Mouse (Mus musculus) brain, embryonic 18.5 days (tissue): ENCODE results near the gene 5530401A14Rik.

Experiments used
- DNase-seq: peaks from one replicate; pipeline ENCODE4 v3.0.0-alpha.2; 2012; ENCODE audit warnings: low read depth, low spot score

The 5530401A14Rik gene

DNA sequence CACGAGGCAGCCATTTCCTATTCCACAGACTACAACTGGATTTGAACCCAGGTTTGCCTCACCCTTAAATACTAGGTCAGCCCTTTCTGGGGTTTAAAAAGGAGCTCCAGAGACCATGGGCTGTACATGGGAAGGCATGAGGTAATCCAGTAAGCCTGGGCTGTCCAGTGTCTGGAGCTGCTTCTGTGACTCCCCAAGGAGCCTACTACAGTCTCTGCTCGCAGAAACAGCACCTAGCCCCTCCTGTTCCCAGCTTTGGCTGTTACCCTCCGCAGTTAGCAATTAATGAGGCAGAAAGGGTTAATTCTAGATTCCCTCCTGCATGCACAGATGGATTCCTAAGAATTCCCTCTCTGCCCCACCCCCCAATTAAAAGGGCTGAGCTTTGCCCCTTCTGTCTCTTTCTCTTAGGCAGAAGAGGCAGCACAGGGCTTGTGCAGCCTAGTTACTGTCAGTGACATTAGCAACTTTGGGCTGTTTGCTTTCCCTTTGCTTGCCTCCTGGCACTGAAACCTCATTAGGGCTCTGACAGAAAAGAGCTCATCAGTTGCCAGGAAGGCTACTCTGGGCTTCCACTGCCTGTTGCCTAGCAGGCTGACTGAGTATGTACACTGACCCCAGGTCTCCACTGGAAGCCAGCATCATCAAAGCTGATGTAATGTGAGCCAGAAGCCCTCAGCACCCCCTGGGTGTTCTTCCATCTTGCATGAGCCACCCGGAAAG lies at the start of gene 5530401A14Rik:
Gene 5530401A14Rik (plus strand): TSS at position 424 of the 723 bp plus-strand sequence.
- DNase-seq = peak; percentile 49

DNA sequence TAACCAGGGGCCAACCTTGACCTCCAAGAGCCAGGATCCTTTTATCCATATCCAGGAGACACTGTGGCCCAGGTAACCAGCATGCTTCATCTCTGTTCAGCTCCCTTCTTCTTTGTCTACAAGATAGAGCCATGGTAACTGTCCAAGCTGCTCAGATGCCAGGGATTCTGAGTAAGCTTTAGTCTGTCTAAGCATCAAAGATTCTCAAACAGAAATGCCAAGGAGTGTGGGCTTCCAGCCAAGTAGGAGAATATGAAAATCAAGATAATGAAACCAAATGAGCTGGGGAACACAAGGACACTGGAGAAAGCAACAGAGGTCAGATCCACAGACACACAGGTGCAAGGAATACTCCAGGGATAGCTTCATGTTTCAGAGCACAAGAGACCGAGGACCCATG lies 45.7 kb upstream of the 5530401A14Rik start:
- DNase-seq = no peak

DNA sequence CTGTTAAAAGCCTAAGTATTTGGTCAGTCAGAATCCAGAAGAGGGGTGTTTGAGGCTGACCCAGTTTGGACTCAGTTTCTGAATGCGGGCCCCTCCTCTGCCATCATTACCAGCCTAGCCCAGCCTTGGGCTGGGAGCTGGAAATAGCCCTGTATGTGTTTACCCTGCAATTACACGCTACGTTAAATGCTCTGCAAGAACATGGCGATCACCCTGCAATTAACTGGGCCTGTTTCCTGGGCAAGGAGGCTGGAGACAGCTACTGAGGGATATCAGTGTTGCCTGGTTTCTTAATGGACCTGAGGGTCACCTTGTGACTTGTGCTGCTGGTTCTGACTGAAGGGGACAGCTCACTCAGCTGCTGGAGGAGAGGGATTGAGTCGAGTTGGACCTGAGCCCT lies 43.9 kb upstream of the 5530401A14Rik start:
- DNase-seq = no peak

DNA sequence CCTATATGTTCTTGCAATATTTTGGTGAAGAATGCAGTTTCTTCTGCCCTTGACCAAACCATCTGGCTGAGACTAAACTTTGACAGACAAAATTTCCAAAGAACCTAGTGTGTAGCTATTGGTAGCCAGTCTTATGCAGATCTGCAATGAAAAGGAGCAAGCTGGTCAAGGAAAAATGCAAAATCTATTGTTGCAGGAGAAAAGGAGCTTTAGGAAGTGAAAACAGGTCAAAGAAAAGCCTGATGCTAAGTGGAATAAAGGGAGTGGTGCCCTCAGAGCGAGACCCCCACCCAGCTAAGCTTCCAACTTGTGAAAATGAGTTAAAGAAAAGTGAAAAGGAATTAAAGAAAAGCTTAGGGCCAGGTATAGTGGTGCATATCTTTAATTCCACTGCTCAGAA lies 28.1 kb upstream of the 5530401A14Rik start:
- no peak for DNase-seq

DNA sequence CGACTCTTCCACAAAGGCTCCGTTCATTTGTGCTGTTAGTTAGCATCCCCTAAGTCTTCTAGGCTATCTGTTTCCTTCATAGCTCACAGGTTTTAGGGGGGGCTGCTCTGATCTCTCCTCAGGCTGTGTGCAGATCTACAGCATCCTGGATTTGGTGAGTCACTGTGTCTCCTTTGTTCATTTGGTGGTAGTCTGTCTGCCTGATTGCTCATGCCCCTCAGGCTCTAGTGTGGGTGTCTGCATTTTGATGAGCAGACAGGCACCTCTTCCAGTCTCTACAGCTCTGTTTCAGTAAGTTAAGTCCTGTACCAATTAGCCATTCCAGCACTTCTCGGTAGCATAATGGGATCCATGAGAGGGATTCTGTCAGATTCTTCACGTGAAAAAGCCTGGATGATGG lies 22.0 kb upstream of the 5530401A14Rik start:
- DNase-seq = no peak

DNA sequence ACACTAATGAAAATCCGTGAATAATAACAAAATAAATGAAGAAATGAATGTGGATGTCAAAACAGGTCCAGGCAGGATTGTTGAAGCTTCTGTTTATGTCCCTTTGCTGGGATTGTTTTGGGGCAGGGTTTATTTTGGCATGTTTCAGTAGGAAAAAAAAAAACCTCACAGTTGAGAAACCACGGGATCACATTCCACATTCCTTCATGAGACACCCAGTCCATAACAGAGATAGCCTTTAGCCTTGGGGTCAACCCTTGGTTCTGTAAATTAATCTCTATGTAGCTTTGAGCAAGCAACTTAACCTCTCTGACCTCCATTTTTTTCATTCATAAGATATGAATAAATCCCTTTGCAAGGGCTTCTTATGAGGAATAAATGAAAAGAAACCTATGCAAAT lies 19.5 kb upstream of the 5530401A14Rik start:
- DNase-seq = no peak

DNA sequence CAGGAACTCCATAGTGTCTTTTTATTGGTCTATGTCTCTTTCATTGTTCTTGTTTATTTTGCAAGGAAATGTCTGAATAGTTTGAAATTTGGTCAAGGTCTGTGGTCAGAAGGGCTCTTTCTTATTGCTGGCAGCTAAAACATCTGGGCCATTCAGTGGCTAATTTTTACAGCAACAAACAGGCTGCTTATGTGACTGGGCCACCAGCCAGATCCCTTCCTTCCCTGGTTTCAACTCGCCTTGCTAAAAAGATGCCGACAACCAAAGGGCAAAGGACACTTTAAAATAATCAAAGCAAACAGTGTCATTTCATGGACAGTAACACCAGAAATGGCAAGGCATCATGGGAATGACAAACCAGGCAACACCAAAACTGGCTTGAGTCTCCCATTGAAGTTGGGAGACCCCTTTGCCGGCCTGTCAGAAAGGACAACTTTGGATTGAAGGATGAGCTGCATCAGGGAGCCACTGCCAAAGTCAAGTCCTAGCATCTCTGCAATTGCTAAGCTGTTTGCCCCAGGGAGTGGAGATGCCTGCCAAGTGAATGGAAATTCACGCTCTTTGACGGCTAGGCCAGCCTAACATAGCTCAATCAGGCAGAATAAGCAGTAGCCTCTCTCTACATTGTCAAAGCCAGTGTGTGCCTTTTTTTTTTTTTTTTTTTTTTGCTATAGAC lies 15.3 kb upstream of the 5530401A14Rik start:
- DNase-seq = no peak

DNA sequence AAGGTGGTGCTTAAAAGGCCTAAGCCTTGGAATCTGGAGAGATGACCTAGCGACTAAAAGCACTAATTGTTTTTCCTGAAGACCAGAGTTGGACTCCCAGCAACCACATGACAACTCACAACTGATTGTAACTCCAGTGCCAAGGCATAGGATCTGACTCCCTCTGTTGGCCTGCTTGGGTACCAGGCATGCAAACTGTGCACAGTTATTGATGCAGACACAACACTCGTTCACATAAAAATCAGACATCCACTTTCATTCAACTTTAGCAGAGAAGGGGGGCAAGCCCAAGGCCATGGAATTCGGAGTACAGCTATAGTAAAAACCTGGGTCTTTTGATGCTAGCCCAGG lies 14.8 kb upstream of the 5530401A14Rik start:
- DNase-seq = no peak

DNA sequence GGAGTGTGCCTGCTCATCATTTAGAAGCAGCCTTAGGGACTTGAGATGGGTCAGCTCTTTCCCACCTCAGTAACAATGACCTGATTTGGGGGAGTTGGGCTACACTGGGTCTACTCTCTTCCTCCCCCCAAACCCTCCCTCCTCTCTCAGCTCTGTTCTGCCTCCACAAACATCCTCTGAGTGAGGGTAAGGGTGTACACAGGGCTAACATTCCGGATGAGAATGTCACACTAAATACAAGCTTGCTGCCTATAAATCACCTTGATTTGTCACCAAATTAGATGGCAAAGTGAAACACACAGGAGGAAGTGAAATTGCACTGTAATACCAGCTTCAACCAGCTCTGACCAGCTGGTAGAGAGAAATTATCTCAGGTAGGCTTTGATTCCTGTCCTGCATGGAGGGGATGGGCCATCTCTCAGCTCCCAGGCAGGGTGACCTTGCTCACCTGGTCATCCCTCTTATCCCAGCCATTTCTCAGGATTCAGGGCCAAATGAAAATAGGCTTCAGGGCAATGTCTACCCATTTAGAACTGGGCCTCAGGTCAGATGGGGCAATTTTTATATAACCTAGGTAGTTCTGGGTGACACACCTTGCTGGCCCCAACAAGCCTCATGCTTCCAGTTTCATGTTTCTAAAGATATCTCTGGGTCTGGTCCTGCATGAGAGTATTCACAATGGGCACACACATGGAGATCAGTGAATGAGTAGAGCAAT lies 12.5 kb upstream of the 5530401A14Rik start:
- no peak for DNase-seq

DNA sequence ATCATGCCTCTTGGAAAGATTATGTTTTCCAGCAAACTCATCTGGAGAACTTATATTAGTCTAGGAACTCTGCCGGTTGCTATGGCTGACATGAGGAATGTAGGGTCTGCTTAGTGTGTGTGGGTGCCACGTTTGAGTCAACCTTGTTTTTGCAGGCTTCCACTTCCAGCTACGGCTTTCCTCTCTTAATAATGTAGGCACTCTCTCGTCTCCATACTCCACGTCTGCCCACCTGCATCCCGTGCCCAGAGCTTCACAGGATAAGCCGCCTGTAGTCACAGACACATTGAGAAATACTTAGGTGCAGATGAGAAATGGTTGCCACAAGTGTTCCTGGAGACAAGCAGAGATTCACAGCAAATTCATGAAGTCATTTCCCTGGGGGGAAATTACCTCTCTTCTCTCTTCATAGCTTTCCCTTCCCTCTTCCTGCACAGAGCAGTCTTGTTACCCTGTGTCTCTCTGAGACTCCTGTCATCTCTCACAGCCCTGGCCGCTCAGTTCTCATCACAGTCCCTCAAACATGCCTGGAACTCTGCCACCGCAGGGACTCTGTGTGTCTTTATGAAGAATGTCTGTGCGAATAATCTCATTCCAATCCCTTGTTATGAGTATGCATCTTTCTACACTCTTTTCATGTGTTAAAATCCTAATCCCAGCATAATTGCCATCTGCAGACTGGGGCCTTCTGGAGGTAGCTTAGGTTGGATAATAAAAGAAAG lies 5.3 kb downstream of the 5530401A14Rik start:
- no peak for DNase-seq

DNA sequence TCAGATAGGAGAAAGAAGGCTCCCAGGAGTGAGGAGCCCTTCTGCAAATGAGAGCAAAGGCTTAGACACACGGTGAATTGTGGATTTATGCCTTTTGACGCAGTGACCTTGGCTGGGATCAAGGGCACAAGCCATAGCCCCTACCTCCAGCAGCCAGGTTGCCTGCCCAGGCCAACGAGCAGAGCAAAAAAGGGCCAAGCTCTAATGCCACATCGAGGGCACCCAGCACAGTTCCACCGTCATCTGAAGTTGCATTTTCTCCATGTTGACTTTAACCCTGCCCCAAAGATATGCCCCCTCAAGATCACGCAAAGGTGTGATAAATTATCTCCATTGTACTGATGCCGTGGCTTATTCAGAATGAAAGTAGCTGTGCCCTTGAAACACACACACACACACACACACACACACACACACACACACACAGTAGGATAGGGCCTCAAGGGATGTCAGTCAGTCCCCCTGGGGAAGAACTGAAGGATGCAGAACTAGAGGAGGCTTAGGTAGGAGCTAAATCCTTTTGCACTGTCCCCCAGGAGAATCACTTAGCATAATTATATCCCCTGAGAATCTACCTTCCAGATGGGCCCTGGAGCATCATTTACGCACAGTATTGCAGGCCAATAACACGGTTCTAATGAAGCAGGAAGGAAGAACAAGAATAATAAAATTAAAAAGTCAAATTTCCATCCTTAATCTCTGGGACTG lies 11.2 kb downstream of the 5530401A14Rik start:
- DNase-seq = no peak

DNA sequence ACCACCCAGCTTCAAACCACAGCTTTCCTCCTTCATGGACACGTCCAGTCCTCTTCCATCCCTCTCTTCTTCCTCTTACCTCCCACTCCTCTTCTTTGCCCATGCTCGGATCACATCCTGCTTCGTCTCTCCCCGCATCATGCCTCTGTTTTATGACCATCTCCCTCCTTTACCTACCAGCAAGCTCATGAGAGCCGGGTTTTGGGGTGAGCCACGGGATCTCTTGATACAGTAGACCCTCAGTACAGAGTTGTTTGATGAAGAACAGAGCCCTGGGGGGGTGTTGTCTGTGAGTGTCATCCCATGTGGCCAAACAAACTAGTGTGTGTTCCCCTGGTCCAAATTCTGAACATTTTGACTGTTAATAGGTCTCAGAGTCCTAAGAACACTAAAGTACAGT lies 36.0 kb downstream of the 5530401A14Rik start:
- no peak for DNase-seq

DNA sequence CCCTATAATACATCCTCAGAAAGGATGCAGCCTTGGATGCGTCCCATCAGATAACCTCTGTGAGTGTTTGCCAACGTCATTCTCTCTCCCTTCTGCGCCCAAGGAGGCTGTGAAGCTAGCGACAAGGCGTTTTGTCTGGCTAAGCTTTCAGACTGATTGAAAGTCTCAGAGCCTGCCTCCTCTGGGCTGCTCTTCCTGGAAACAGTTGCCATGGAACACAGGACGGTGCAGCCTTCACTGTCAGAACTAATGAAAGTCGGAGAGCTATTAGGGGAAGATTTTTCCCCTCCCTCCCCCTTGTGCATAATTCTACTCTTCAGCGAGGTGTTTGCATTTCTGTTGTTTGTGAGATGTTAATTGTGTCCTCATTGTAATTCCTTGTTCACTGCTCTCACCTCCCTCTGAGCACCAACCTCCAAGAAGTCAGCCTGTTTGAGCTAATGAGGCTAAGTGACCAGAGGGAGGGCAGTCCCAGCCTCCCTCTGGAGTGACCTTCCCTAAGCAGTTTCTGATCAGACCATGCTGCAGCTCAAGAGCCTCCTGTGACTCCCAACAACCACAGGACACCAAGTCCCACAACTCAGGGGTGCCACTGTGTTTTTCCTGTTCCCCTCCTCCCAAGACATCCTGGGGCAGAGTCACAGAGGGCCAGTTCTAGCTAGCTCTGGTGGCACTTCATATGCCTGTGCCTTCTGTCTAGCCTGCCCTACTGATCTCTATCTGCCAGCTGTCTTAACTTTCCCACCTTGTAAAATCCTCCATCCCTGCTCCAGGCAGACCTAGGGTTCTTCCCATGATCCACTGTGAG lies 37.3 kb downstream of the 5530401A14Rik start:
- DNase-seq = peak; percentile 57

DNA sequence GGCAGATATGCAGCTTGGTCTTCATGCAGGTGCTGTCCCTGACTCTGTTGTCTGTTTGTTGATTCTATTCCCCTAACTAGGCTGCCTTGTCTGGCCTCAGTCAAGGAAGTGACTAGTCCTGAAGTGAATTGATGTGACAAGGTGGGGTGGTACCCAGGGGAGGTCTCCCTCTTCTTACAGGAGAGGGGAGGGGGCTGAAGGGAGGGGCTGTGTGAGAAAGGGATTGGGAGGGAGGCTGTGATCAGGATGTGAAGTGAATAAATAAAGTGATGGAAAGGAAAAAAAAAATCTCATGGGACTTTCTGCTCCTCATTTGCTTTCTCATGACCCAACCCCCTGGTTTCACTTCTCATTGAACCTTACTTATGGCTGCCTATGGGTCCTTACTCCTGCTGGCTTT lies 41.8 kb downstream of the 5530401A14Rik start:
- DNase-seq = no peak

DNA sequence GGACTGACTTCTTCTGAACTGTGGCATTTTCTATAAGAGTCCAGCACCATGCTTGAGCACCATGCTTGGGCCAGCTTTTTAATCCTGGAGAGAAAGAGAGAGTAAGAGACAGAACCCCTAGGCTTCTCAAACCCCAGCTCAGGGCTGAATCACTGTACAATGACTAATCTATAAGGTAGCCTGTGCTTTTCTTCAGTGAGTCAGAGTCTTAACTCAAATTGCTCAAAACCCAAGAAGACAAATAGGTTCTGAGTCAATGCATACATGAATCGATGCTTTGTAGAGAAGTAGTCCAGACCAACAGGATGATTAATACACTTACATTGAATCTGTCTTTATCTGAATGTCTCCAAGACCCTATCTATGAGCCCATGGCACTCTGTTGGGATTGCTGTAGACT lies 48.3 kb downstream of the 5530401A14Rik start:
- DNase-seq = no peak

DNA sequence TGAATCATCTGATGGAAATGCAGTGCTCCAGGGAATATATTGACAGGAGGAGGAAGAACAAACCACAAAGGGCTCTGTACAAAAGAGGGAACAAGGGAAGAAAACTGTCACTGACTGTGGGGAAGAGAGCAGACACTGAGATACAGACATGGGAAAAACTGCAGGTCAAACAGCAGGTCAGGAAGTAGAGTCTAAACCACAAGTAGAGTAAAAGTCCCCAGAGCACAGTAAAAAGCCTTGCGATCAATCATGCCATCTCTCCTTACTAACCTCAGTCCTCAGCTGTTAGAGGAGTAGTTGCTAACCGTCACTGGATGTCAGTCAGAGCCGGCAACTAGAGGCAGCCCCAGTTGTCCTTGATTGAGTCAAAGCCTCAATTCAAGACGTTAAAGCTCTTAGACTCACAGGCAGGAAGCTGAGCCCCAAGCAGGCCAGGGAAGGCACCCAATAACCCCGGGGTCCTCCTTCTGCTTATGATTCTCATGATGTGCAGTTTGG lies 49.0 kb downstream of the 5530401A14Rik start:
- no peak for DNase-seq

DNA sequence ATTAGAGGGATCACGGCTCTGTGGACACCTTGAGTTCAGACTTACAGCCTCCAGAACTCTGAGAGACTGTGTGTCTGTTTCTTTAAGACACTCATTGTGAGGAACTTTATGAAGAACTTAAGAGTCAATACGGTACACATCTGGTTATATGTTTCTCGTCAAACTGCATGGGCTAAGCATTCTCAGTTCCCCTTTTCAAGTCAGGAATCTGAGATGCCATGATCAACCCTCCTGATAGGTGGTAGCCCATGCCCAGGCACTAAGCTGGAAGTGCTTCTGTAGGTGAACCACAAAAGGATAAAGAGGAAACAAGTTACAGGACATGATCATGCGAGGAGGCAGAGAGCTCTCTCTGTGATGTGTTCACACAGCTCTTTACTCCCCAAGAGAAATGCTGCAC lies 52.6 kb downstream of the 5530401A14Rik start:
- no peak for DNase-seq

DNA sequence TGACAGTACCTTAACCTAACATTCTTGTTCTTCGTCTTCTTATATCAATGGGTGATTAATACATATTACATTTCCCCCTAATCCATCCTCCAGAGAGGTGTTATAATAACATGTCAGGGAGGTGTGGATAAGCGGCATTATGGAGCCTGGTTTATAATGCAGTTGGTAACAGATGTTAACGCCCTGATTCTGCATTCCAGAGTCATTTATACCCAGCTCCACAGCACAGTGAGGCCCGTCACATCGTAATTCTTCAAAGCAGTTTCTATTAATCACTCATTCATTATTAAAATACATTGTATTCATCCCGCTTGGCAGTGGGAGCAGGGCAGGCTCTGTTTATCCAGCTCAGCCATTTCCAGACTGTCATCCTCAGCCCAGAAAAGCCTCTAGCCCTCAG lies 55.0 kb downstream of the 5530401A14Rik start:
- no peak for DNase-seq

DNA sequence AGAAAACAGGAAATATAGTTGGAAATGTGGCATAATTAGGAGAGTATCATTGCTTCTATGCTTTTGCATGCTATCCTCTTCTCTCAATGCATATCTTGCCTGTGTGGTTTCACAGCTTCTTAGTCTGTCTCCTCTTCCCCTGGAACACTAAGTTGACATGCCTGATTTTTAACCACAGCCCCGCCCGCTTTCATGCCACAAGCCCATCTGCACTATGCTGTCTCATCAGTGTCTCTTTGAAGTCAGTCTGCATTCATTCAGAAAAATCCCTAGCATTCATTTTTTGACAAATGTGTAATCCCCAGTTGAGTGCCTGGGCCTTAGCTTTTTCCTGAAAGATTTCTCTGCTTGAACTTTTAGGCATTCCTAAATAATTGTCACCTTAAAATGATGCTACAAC lies 62.6 kb downstream of the 5530401A14Rik start:
- no peak for DNase-seq

DNA sequence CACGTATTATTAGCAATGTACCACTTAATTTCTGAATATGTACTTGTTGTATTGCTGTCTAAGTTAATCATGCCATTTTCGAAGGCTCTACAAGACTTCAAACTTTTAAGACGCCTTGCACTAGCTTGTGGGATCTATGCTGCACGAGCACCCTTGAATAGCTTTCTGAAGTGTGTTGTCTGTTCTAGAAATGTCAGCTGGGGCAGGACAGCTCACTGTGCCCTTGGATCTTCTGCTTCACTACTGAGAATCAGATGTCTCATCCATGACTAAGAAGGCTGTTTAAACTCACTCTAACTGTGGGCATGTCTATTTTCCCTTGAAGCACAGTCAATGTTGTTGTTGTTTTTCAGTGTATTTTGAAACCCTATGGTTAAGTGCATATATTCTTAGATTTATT lies 63.2 kb downstream of the 5530401A14Rik start:
- DNase-seq = no peak

DNA sequence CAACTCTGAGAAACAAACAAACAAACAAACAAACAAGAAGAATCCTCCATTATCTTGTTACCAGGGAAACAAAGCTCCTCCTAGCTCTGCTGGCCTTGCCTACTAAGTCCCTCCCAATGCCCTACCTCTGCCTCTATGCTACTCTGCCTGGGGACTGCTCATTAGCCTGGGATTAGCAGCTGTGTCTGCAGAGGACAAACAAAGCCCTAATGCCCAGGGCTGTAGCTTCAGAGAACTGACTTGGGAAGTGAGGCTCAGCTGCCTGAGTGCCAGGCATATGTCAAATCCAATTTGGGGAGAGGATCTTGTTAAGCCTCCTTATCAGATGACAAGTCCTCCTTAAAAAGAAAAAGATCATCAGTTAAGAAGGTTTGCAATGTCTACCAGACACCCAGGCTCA lies 65.9 kb downstream of the 5530401A14Rik start:
- DNase-seq = no peak
